Mouse (Mus musculus) embryonic fibroblast, embryonic 13.5 days (primary cell): ENCODE data around the gene Tubb2b.

ENCODE experiments used
- CTCF ChIP-seq: IDR thresholded peaks from 2 replicates; pipeline ENCODE4 v1.5.1; 2011; ENCODE audit warnings: mild to moderate bottlenecking, control low read depth, low read length, moderate library complexity, borderline replicate concordance; ENCODE audit not compliant: insufficient read depth
- POLR2A ChIP-seq: IDR thresholded peaks from 2 replicates; pipeline ENCODE4 v1.6.1; 2011; ENCODE audit warnings: low read depth, mild to moderate bottlenecking, control low read depth, low read length, moderate library complexity

DNA sequence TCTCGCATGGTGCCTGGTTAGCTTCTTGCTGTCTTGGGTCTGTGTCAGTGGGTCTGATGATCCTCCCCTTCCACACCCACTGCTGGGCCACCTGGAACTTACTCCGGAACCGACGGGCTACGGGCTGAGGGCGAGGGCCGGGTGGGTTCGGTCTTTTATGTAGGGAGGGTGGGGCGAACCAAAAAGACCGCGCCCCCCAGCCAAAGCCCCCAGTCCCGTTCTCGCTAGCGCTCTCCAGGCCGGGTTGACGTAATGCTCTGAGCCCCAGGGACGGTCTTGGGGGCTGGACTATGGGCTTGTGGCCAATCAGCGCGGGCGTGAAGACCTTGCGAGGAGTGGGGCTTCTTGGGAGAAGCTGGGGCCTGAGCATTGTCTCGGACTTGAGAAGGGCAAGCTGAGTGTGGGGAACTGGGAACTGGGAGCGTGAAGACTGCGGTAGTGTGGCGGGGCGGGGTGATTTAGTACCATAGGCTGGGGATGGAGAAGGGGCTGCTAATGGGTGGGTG lies at the start of gene Tubb2b:
- TF ChIP-seq POLR2A (peak; percentile 90), CTCF (no peak)
